Mouse (Mus musculus) NIH3T3 (cell line): ENCODE data around the gene Hspa2.

Experiments
- DNase-seq: peaks from one replicate; pipeline ENCODE4 v3.0.0-alpha.2; 2012; ENCODE audit warnings: low read depth

The Hspa2 gene

GRCm38 (mm10) chr12:76377726-76378125, 26.2 kb upstream of the Hspa2 start:
- no peak for DNase-seq

GRCm38 (mm10) chr12:76378556-76378955, 25.4 kb upstream of the Hspa2 start:
- DNase-seq = peak; percentile 30

- no peak for DNase-seq
Measured at GRCm38 (mm10) chr12:76380151-76380550, 23.8 kb upstream of the Hspa2 start.

- DNase-seq = no peak
Measured at GRCm38 (mm10) chr12:76385342-76385741, 18.6 kb upstream of the Hspa2 start.

GRCm38 (mm10) chr12:76388794-76389193, 15.2 kb upstream of the Hspa2 start:
- DNase-seq = no peak

GRCm38 (mm10) chr12:76391595-76392271, 12.2 kb upstream of the Hspa2 start:
- no peak for DNase-seq

GRCm38 (mm10) chr12:76392979-76393378, 11.0 kb upstream of the Hspa2 start:
- no peak for DNase-seq

- DNase-seq = no peak
Measured at GRCm38 (mm10) chr12:76397281-76397680, 6.7 kb upstream of the Hspa2 start.

GRCm38 (mm10) chr12:76401674-76402073, 2.3 kb upstream of the Hspa2 start:
- DNase-seq = peak; percentile 39

GRCm38 (mm10) chr12:76402991-76403885, 738 bp upstream of the Hspa2 start:
- DNase-seq = no peak

GRCm38 (mm10) chr12:76404836-76405182, 833 bp downstream of the Hspa2 start:
- DNase-seq = no peak

GRCm38 (mm10) chr12:76405183-76405970, 1.4 kb downstream of the Hspa2 start:
- no peak for DNase-seq

- no peak for DNase-seq
Measured at GRCm38 (mm10) chr12:76405971-76406370, 2.0 kb downstream of the Hspa2 start.

- peak; percentile 13 for DNase-seq
Measured at GRCm38 (mm10) chr12:76407184-76407583, 3.2 kb downstream of the Hspa2 start.

GRCm38 (mm10) chr12:76409166-76409565, 5.2 kb downstream of the Hspa2 start:
- DNase-seq = no peak

- DNase-seq = no peak
Measured at GRCm38 (mm10) chr12:76415383-76416010, 11.5 kb downstream of the Hspa2 start.

- no peak for DNase-seq
Measured at GRCm38 (mm10) chr12:76417433-76417854, 13.5 kb downstream of the Hspa2 start, which contains the start of gene Ppp1r36. Gene Ppp1r36, plus strand, starts transcription at chr12:76417538.

GRCm38 (mm10) chr12:76418346-76418745, 14.4 kb downstream of the Hspa2 start:
- no peak for DNase-seq

GRCm38 (mm10) chr12:76425256-76425655, 21.3 kb downstream of the Hspa2 start:
- DNase-seq = no peak

- DNase-seq = no peak
Measured at GRCm38 (mm10) chr12:76427546-76427945, 23.6 kb downstream of the Hspa2 start.

- no peak for DNase-seq
Measured at GRCm38 (mm10) chr12:76430879-76431406, 27.0 kb downstream of the Hspa2 start.

- peak; percentile 31 for DNase-seq
Measured at GRCm38 (mm10) chr12:76431431-76431830, 27.5 kb downstream of the Hspa2 start.
